In genomic region chr4:57065273-57065672, GRCm38 (mm10) we compare ENCODE assay signal across 8 mouse cellular contexts.
DNase-seq lines count a peak whose midpoint lies in the region; ATAC-seq and TF ChIP-seq lines count a peak whose summit lies in the region.

No protein-coding gene starts in this region.

- WGBS in heart, embryonic 12.5 days = 30% methylated on average over 4 of the region's 4 CpGs
- 26% methylated on average over 4 of the region's 4 CpGs for WGBS in intestine, postnatal 0 days
- 24% methylated on average over 4 of the region's 4 CpGs for WGBS in midbrain, embryonic 13.5 days

- H3K36me3 ChIP-seq in heart, embryonic 12.5 days = no peaks in the 10 kb centered on the region
- peaks cover 13% of the 10 kb centered on the region; the same call in 1 of the 2 replicates for H3K36me3 ChIP-seq in intestine, postnatal 0 days (ENCODE audit: control insufficient read depth, insufficient read depth)
- no peaks in the 10 kb centered on the region for H3K36me3 ChIP-seq in midbrain, embryonic 13.5 days

- no peaks in the 10 kb centered on the region; the same call in 1 of the 2 replicates for H3K27me3 ChIP-seq in heart, embryonic 12.5 days (replicated peaks)
- H3K27me3 ChIP-seq in intestine, postnatal 0 days (replicated peaks; ENCODE audit: control insufficient read depth, insufficient read depth, low read length) = no peaks in the 10 kb centered on the region
- H3K27me3 ChIP-seq in midbrain, embryonic 13.5 days = no peaks in the 10 kb centered on the region

- H3K9ac ChIP-seq in heart, embryonic 12.5 days = no peak overlapping the region
- no peak overlapping the region for H3K9ac ChIP-seq in intestine, postnatal 0 days (ENCODE audit: low read depth, low read length)
- no peak overlapping the region for H3K9ac ChIP-seq in midbrain, embryonic 13.5 days (replicated peaks)

- TF ChIP-seq CTCF in intestine, postnatal 0 days (IDR thresholded peaks at IDR 0.05; ENCODE audit: low read depth) = peak; percentile 90

- no peak overlapping the region for H3K4me3 ChIP-seq in heart, embryonic 12.5 days
- H3K4me3 ChIP-seq in intestine, postnatal 0 days (ENCODE audit: low read depth, low read length) = no peak overlapping the region
- no peak overlapping the region for H3K4me3 ChIP-seq in midbrain, embryonic 13.5 days (replicated peaks)

- no peak overlapping the region for H3K4me2 ChIP-seq in heart, embryonic 12.5 days
- H3K4me2 ChIP-seq in intestine, postnatal 0 days (replicated peaks; ENCODE audit: low read depth) = no peak overlapping the region
- H3K4me2 ChIP-seq in midbrain, embryonic 13.5 days (replicated peaks) = no peak overlapping the region

- no peak overlapping the region for H3K27ac ChIP-seq in heart, embryonic 12.5 days (ENCODE audit: poor library complexity, severe bottlenecking)
- H3K27ac ChIP-seq in intestine, postnatal 0 days (ENCODE audit: low read depth, low read length) = no peak overlapping the region
- H3K27ac ChIP-seq in midbrain, embryonic 13.5 days = no peak overlapping the region

- peaks cover 6% of the 10 kb centered on the region for H3K4me1 ChIP-seq in heart, embryonic 12.5 days (replicated peaks)
- no peaks in the 10 kb centered on the region for H3K4me1 ChIP-seq in intestine, postnatal 0 days (replicated peaks; ENCODE audit: control insufficient read depth, insufficient read depth, low read length)
- peaks cover 17% of the 10 kb centered on the region for H3K4me1 ChIP-seq in midbrain, embryonic 13.5 days (replicated peaks)

- no peaks in the 10 kb centered on the region for H3K9me3 ChIP-seq in heart, embryonic 12.5 days (replicated peaks)
- H3K9me3 ChIP-seq in intestine, postnatal 0 days (ENCODE audit: control insufficient read depth) = no peaks in the 10 kb centered on the region
- H3K9me3 ChIP-seq in midbrain, embryonic 13.5 days = no peaks in the 10 kb centered on the region

- no peak for ATAC-seq in heart, embryonic 12.5 days (ENCODE audit: insufficient number of reproducible peaks, low FRiP score)
- ATAC-seq in intestine, postnatal 0 days = peak; percentile 48
- ATAC-seq in midbrain, embryonic 13.5 days = peak; percentile 75

- DNase-seq in heart, adult 11 months = peak; percentile 96
- peak; percentile 89 to 91 for DNase-seq in cerebellum, postnatal 36 days
- peak; percentile 85 for DNase-seq in gastrocnemius, postnatal 10 days
- peak; percentile 69 to 80 for DNase-seq in left cerebral cortex, postnatal 36 days (ENCODE audit: low spot score in 2 of 2)
- DNase-seq in spleen, adult 12 weeks (ENCODE audit: low spot score) = peak; percentile 48

- intact Hi-C loops in left cerebral cortex, postnatal 36 days (cut with DNase I) = loop anchor here (2.0 to 5.0 kb wide), 2 partner anchors 78 to 212 kb away; partner anchors contain the start of gene Epb41l4b
